Mouse (Mus musculus) limb, embryonic 13.5 days (tissue): Measurements from ENCODE around the gene Lsg1. TPM values are rescaled to one million over a fixed set of nuclear protein-coding genes. Genes with fewer than 3 reads are reported as not detected.

ENCODE experiments used
- ATAC-seq: fragments of 200-750 bp; cut with Nextera tagmentation; 2 replicates; pipeline ENCODE4 v1.8.0; 2017; ENCODE audit warnings: low read depth, moderate number of reproducible peaks, moderate TSS enrichment; ENCODE audit not compliant: low FRiP score
- H3K27ac ChIP-seq: fragments of 300-500 bp; sonication (generic); 2 replicates; pipeline ENCODE4 v1.5.1; 2015; ENCODE audit warnings: inconsistent platforms, mild to moderate bottlenecking, moderate library complexity
- H3K27me3 ChIP-seq: fragments of 300-500 bp; sonication (generic); 2 replicates; pipeline ENCODE4 v1.6.1; 2015; ENCODE audit warnings: mild to moderate bottlenecking, inconsistent platforms
- H3K36me3 ChIP-seq: fragments of 300-500 bp; sonication (generic); 2 replicates; pipeline ENCODE4 v1.6.1; 2015; ENCODE audit warnings: inconsistent platforms, mild to moderate bottlenecking, moderate library complexity
- H3K4me1 ChIP-seq: fragments of 300-500 bp; sonication (generic); 2 replicates; pipeline ENCODE4 v1.6.1; 2015; ENCODE audit warnings: inconsistent platforms
- H3K4me2 ChIP-seq: fragments of 300-500 bp; sonication (generic); replicated peaks from 2 replicates; pipeline ENCODE4 v1.6.1; 2015; ENCODE audit warnings: inconsistent platforms, mild to moderate bottlenecking, moderate library complexity
- H3K4me3 ChIP-seq: fragments of 300-500 bp; sonication (generic); 2 replicates; pipeline ENCODE4 v1.5.1; 2015; ENCODE audit warnings: moderate library complexity, mild to moderate bottlenecking, inconsistent platforms
- H3K9ac ChIP-seq: fragments of 300-500 bp; sonication (generic); 2 replicates; pipeline ENCODE4 v1.6.1; 2015; ENCODE audit warnings: mild to moderate bottlenecking, inconsistent platforms
- H3K9me3 ChIP-seq: fragments of 300-500 bp; sonication (generic); 2 replicates; pipeline ENCODE4 v1.6.1; 2016; ENCODE audit warnings: inconsistent platforms
- WGBS: fragments of 180-500 bp; shearing (Covaris S2); methylation state at CpG from one replicate; pipeline ENCODE4 v1.1.7; 2015; 5-methylcytosine and 5-hydroxymethylcytosine counted together
- polyA plus RNA-seq: library from polyadenylated mRNA; unstranded; fragments of >200 nt; fragmentation: Nextera tagmentation; extraction: Ambion mirVana; gene quantifications from 2 replicates; pipeline ENCODE4 v1.2.1, GENCODE M21; 2015

Lsg1 gene
- polyA plus RNA-seq, 1 experiment from 2014 or later = 75.7 TPM

DNA sequence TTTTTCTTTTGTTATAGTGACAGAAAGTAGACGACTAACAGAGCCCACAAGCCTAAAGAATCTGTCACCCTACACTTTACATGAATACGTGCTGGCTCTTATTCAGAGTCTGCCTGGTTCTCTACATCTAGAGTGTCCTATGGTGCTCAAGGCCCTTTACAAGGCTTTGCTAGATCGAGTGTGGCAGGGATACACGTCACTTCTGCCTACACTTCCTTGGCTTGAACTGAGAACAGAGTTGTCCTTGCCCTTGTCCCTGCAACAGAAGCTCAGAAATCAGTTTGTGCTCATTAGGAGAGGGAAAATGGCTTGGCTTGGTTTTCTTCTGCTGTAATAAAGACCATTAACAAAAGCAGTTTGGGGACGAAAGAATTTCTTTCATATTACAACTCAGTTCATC, 23.9 kb upstream of the Lsg1 start:
- WGBS = 68% methylated on average over 5 of the region's 5 CpGs
- Histone ChIP-seq H3K4me1 (0 out of 2 replicates have a peak, but pooled peaks cover 4% of the 10 kb centered on the region), H3K9me3 (no peaks in the 10 kb centered on the region), H3K4me3 (no peak overlapping the region), H3K27ac (no peak overlapping the region), H3K9ac (no peak overlapping the region), H3K4me2 (no peak overlapping the region), H3K27me3 (no peaks in the 10 kb centered on the region), H3K36me3 (no peaks in the 10 kb centered on the region)
- no peak for ATAC-seq

DNA sequence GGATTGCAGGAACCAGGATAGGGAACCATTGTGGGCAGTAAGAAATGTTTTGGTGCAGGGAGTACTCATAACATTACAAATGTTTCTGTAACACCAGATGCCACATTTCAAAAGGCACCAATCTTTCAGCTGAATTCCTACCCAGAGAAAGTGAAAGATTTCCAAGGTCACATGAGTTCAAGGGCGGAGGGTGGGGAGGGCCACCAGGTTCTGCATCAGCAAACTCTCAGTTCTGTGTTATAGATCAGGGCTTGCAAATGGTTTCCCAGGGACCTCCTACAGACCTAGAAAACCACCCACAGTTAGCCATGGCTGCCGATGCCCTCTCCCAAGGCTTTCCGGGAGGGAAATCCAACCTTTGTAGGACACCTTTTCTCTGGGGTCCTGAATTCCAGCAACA, 20.5 kb upstream of the Lsg1 start:
- WGBS = 81% methylated on average over 3 of the region's 3 CpGs
- no peak for ATAC-seq

DNA sequence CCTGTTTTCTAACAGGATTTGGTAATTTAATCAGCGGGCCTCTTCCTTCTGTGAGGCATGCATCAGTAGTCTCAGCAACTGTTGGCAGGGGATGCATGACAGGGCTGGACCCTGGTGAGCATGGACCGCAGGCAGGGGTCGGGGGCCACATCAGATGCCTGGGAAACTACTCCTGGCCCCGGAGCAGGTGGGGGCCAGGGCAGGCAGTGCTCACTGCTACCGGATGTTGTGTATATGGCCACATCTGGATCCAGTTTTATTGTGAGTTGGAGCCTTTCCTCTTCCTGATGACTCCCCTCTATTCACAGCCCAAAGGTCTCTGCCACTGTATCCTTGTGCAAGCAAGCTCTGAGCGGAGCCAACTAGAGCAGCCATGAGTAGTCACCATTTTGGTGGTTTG, 18.1 kb upstream of the Lsg1 start:
- H3K4me3 ChIP-seq = no peak overlapping the region
- WGBS = 30% methylated on average over 6 of the region's 6 CpGs
- no peak overlapping the region for H3K27ac ChIP-seq
- H3K36me3 ChIP-seq = no peaks in the 10 kb centered on the region
- no peak for ATAC-seq
- no peak overlapping the region for H3K9ac ChIP-seq
- peaks cover 15% of the 10 kb centered on the region for H3K27me3 ChIP-seq
- H3K4me2 ChIP-seq = no peak overlapping the region
- no peaks in the 10 kb centered on the region for H3K9me3 ChIP-seq
- H3K4me1 ChIP-seq = peaks cover 54% of the 10 kb centered on the region

More for the DNA sequence above, 20.5 kb upstream of the Lsg1 start:
- H3K27me3 ChIP-seq = no peaks in the 10 kb centered on the region
- no peak overlapping the region for H3K27ac ChIP-seq
- H3K4me1 ChIP-seq = peaks cover 33% of the 10 kb centered on the region
- no peak overlapping the region for H3K4me2 ChIP-seq
- no peak overlapping the region for H3K4me3 ChIP-seq
- H3K9me3 ChIP-seq = no peaks in the 10 kb centered on the region
- no peaks in the 10 kb centered on the region for H3K36me3 ChIP-seq
- H3K9ac ChIP-seq = no peak overlapping the region

DNA sequence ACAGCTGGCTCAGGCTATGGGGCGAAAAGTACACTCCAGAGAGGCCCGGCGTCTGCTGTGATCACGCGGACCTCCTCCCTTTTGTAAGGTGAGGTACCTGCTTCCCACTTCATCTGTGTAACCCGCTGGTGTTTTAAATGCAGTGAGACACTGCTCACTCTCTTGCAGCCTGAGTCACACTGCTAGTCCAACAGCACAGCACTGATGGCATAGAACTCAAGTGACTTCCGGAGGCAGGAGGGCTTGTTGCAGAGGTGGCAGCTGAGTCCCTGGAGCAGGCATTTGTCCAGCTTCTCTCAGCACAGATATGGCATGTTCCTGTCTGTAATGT, 17.4 kb upstream of the Lsg1 start:
- Histone ChIP-seq H3K27ac (peak overlapping the region; percentile 22; the same call in 1 of the 2 replicates), H3K9me3 (no peaks in the 10 kb centered on the region), H3K4me2 (no peak overlapping the region), H3K36me3 (no peaks in the 10 kb centered on the region), H3K4me3 (no peak overlapping the region), H3K9ac (no peak overlapping the region), H3K4me1 (peaks cover 59% of the 10 kb centered on the region), H3K27me3 (peaks cover 18% of the 10 kb centered on the region)
- WGBS = 75% methylated on average over 7 of the region's 7 CpGs
- no peak for ATAC-seq

DNA sequence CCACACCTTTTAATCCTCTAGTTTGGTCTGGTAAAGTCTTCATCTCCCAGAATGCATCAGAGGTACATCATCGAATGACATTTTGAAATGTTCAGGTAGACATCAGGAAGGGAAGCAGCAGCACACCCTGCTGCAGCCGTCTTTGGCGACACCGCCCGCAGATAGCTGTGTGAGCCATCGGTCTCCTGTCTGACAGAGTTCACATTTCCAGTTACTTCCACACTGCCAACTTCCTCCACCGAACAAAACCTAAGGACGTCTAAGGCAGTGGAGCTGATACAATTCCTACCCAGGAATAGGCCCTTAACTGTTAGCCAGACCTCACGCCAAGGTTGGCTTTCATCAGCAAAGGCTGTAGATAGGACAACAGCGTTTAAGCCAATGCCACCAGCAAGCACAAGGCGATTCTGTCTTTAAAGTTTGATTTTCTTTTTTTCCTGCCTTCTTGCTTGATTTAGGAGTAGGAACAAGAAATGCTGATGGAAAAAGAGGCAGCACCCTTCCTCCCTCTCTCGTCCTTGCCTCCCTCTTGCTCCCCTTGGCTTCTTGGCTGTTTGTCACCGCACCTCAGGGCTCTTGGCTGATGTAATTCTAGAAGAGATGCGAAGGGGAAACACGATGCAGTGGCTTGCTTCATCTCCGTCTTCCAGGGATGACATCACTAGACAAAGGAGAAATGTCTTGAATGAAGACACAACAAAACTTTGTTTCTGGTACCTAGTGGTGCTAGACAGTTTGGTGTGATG, 16.8 kb upstream of the Lsg1 start:
- ATAC-seq = no peak
- H3K4me3 ChIP-seq = no peak overlapping the region
- H3K27ac ChIP-seq = no peak overlapping the region
- H3K9me3 ChIP-seq = no peaks in the 10 kb centered on the region
- H3K36me3 ChIP-seq = no peaks in the 10 kb centered on the region
- no peak overlapping the region for H3K9ac ChIP-seq
- no peak overlapping the region for H3K4me2 ChIP-seq
- 68% methylated on average over 16 of the region's 16 CpGs for WGBS
- H3K4me1 ChIP-seq = peaks cover 61% of the 10 kb centered on the region
- peaks cover 18% of the 10 kb centered on the region for H3K27me3 ChIP-seq

DNA sequence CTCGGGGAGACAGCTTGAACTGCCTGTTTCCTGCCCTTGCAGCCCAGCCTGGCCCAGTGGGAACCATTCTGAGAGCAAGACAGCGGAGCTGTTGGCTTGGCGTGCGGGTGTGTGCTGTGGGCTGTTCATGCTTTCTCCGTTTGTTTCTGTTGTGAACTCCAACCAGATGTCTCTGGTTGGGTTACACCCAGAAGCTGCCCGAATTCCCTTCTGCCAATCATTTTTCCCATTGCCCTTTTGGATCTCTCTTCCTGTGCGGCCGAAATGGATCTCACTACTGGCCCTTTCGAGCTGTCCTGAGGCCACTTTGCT, 16.1 kb upstream of the Lsg1 start:
- Histone ChIP-seq H3K4me1 (peaks cover 62% of the 10 kb centered on the region), H3K9ac (peak overlapping the region; percentile 35; the same call in 1 of the 2 replicates), H3K9me3 (no peaks in the 10 kb centered on the region), H3K27me3 (peaks cover 21% of the 10 kb centered on the region), H3K36me3 (no peaks in the 10 kb centered on the region), H3K27ac (no peak overlapping the region; the same call in 1 of the 2 replicates), H3K4me2 (peak overlapping the region; percentile 40), H3K4me3 (no peak overlapping the region)
- 31% methylated on average over 9 of the region's 9 CpGs for WGBS
- ATAC-seq = no peak

DNA sequence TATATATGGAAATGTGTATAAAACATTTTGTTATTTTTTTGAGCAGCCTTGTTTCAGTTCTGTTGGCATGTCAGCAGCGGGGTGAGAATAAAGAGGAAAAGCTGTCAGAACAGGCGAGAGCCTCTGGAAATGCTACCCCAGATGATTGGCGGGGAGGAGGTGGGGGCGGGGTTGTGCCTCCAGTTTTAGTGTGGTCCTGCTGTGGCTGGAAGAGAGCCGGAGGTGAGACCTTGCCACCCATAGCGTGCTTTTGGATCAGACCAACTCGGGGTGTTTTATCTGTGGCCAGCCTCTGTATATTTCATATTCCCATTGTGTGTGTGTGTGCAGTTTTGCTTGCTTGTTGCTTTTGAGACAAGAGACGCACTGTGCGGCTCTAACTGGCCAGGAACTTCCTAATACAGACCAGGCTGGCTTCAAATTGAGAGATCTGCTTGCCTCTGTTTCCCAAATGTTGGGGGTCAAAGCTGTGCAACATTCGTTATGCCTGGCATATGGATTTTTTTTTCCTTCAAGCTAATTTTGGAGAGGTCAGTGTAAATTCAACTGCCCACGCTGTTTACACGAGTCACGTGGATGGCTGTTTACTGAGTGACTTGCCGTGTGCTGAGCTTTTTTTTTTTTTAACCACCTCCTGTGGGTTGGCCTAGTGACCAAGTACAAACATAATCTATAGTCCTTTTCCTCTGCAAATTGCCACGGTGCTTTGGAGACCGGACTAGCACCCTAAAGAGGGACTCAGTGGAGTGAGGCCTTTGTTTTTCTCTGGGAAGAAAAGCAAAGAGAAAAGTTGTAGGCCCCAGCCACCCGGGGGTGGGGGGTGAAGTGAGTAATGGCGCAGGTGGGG, 15.5 kb upstream of the Lsg1 start:
- Histone ChIP-seq H3K9me3 (no peaks in the 10 kb centered on the region), H3K27me3 (peaks cover 24% of the 10 kb centered on the region), H3K9ac (peak overlapping the region; percentile 35; the same call in 1 of the 2 replicates), H3K27ac (no peak overlapping the region; the same call in 1 of the 2 replicates), H3K4me2 (peak overlapping the region; percentile 40), H3K36me3 (no peaks in the 10 kb centered on the region), H3K4me3 (peak overlapping the region; percentile 0; the same call in 1 of the 2 replicates), H3K4me1 (peaks cover 62% of the 10 kb centered on the region)
- 21% methylated on average over 18 of the region's 18 CpGs for WGBS
- ATAC-seq = no peak

DNA sequence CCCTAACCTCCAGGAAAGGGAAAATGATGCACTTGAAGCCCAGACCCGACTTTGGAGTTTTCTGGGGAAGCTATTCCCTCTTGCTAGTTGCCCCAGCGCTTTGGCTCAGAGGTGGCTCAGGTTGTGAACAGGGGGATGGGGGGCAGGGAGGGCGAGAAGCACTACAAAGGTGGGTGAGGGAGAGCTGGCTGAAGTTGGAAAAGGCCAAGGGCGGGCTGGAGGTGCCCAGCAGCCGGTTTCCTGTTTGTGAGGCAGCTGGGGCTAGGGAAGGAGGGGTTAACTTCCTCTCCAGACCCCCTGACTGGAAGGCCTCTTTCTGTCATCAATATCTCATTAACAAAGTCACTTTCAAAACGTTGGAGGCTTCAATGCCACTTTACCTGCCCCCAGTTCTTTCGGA, 14.6 kb upstream of the Lsg1 start:
- no peaks in the 10 kb centered on the region for H3K9me3 ChIP-seq
- H3K27ac ChIP-seq = peak overlapping the region; percentile 48; the same call in 1 of the 2 replicates
- H3K4me3 ChIP-seq = peak overlapping the region; percentile 59
- H3K27me3 ChIP-seq = peaks cover 31% of the 10 kb centered on the region
- no peak for ATAC-seq
- H3K4me2 ChIP-seq = peak overlapping the region; percentile 97
- WGBS = 9% methylated on average over 7 of the region's 7 CpGs
- H3K4me1 ChIP-seq = peaks cover 68% of the 10 kb centered on the region
- H3K9ac ChIP-seq = peak overlapping the region; percentile 35; the same call in 1 of the 2 replicates
- no peaks in the 10 kb centered on the region for H3K36me3 ChIP-seq

DNA sequence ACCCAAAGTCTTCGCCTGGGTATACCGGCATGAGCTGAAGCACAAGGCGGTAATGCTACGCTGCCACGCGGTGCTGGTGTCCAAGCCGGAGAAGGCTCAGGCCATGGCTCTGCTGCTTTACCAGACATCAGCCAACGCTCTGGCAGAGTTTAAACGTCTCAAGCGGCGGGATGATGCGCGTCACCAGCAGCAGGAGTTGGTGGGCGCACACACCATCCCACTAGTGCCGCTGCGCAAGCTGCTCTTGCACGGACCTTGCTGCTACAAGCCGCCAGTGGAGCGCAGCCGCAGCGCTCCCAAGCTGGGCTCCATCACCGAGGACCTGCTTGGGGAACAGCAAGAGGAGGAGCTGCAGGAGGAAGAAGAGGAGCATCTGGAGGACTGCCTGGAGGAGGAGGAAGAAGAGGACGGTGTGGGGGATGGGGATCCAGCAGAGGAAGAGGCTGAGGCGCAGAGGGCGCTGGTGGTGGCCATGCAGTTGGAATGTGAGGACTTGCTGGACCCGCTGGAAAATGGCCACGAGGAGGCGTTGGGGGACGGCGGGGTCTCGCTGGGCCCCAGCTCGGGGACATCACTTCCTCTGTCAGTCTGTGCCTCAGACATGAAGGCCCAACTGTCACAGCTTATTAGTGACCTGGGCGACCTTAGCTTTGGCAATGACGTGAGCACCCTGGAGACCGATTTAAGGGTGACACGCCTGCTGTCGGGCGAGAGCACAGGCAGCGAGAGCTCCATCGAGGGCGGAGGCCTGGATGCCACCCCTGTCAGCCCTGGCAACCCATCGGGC, 13.8 kb upstream of the Lsg1 start:
- peak overlapping the region; percentile 75 for H3K9ac ChIP-seq
- 9% methylated on average over 42 of the region's 42 CpGs for WGBS
- no peak for ATAC-seq
- peak overlapping the region; percentile 97 for H3K4me2 ChIP-seq
- H3K36me3 ChIP-seq = no peaks in the 10 kb centered on the region
- H3K27ac ChIP-seq = peak overlapping the region; percentile 48; the same call in 1 of the 2 replicates
- peaks cover 68% of the 10 kb centered on the region for H3K4me1 ChIP-seq
- H3K27me3 ChIP-seq = peaks cover 37% of the 10 kb centered on the region
- H3K4me3 ChIP-seq = peak overlapping the region; percentile 59
- no peaks in the 10 kb centered on the region for H3K9me3 ChIP-seq

DNA sequence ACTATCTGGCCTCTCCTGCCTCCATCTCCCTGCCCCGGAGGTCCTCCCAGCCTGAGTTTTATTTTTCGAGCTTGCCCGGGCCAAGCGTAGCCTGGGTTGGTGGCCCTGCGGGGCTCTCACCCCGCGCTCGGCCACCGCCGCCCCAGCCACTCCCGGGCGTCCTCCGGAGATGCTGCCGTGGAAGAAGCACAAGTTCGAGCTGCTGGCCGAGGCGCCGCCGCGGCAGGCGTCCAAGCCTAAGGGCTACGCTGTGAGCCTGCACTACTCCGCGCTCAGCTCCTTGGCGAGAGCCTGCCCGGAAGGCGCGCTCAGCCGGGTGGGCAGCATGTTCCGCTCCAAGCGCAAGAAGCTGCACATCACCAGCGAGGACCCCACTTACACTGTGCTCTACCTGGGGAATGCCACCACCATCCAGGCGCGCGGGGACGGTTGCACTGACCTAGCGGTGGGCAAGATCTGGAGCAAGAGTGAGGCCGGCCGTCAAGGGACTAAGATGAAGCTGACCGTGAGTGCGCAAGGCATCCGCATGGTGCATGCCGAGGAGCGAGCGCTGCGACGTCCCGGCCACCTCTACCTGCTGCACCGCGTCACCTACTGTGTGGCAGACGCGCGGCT, 13.1 kb upstream of the Lsg1 start:
- peaks cover 44% of the 10 kb centered on the region for H3K27me3 ChIP-seq
- peak overlapping the region; percentile 6; the same call in 1 of the 2 replicates for H3K27ac ChIP-seq
- H3K4me2 ChIP-seq = peak overlapping the region; percentile 97
- peak overlapping the region; percentile 75 for H3K9ac ChIP-seq
- peak overlapping the region; percentile 59 for H3K4me3 ChIP-seq
- H3K9me3 ChIP-seq = no peaks in the 10 kb centered on the region
- peaks cover 61% of the 10 kb centered on the region for H3K4me1 ChIP-seq
- 0 out of 2 replicates have a peak, but pooled peaks have one; percentile 6 for ATAC-seq
- WGBS = 1% methylated on average over 53 of the region's 53 CpGs
- H3K36me3 ChIP-seq = no peaks in the 10 kb centered on the region

DNA sequence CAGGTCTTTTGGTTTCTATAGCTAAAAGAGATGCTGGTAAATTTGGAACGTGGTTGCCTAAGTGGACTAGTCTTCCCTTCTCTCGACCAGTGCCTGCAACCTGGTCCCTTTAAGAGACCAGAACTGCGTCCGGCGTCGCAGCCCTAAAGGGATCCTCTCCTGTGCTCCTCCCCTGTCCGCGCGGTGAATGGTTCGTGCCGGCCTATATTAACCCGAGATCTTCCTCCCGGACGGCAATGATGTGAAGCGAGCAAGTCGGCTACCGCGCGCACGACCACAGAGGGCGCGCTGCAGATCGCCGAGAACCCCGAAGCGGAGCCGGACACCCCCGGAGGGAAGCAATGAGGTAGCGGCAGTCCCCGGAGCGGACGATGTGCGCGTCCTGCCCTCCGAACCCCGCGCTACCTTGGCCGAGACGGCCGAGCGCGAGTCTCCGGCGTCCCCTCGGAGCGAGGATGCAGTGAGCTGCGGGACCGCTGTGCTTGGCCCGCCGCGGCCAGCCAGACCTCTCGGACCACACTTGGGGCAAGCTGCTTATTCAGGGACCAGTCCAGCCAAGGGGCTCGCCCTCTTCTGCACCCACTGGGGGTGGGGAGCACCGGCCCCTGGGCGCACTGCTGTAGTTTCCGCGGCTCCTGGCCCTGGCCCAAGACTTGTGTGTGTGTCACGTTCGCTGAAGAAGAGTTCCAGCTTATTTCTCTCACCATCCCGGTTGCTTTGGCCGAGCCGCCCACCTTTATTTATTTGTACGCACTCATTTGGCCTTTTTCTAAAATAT, 12.3 kb upstream of the Lsg1 start, which contains the start of gene Fam43a:
Fam43a (plus strand) TSS at position 233 of the 778 bp plus-strand sequence.
- Histone ChIP-seq H3K27ac (peak within 1 kb of the TSS; percentile 6; the same call in 1 of the 2 replicates), H3K4me1 (peaks cover 52% of the 10 kb centered on the region), H3K36me3 (no peaks in the 10 kb centered on the region), H3K4me2 (peak within 1 kb of the TSS; percentile 97), H3K27me3 (peaks cover 52% of the 10 kb centered on the region), H3K9me3 (no peaks in the 10 kb centered on the region), H3K4me3 (peak within 1 kb of the TSS; percentile 59), H3K9ac (peak within 1 kb of the TSS; percentile 75)
- ATAC-seq = peak; percentile 57
- WGBS = under 1% methylated on average over 63 of the region's 63 CpGs
